Mouse (Mus musculus) megakaryocyte progenitor cell, adult 5-6 weeks (primary cell): ENCODE results near the gene Alg5. TPM values are rescaled to one million over a fixed set of nuclear protein-coding genes. Genes with fewer than 3 reads are reported as not detected.

Experiments used
- ATAC-seq: replicated peaks from 2 replicates; pipeline ENCODE4 v1.8.0; 2016; ENCODE audit warnings: mild to moderate bottlenecking, moderate TSS enrichment, inconsistent platforms; ENCODE audit not compliant: poor library complexity
- total RNA-seq, 2 experiments: library from RNA; stranded (forward) in 1 of 2; stranded (reverse) in 1 of 2; fragments of 157-497, 149-512 nt in 1 of 2; fragments of 200-1000 nt in 1 of 2; gene quantifications; 2 replicates each; pipeline versions ENCODE4 v1.2.3 to v1.2.4; 2015 to 2017

Gene Alg5
- total RNA-seq, 2 experiments from 2014 or later: 42.3 to 67.4 TPM

- ATAC-seq: no peak
Measured at GRCm38 (mm10) chr3:54790601-54791000, 55.3 kb downstream of the Alg5 start.

DNA sequence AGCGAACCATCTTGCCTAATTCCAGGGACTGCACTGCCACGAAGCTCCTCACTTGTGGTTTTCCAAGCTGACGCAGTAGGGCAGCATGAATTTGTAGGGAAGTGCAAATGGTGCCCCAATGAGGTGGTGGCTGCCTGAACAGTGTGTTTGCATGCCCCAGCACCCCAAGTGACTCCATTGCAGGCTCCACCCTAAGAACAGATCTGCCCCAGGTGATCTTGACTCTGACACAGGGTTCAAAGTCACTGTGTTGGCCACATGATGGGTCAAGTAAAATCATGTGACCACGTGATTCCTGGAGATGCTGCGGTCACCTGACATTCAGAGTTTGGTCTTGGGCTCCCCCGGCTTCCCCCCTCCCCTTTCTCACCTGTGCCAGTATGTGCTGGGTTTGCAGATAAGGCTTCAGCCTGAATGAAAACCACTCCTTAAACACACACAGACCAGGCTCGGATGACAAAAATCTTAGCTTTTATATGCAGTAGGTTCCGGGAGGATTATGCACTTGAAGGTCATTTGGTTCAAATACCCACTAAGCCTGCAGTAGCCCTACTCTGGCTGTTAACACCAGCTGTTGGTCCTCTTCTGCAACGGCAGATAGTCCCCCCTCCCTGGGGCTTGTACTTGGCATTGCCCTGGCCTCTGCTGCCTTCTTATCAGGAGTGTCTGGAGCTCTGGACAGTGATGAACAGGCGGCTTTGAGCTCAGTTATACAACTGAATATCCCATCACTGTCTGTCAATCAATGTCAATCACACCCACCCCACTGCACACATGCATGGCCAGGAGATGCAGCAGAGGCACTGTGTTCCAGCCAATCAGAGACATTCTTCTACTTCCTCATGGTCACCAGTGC lies 56.7 kb downstream of the Alg5 start:
- no peak for ATAC-seq

DNA sequence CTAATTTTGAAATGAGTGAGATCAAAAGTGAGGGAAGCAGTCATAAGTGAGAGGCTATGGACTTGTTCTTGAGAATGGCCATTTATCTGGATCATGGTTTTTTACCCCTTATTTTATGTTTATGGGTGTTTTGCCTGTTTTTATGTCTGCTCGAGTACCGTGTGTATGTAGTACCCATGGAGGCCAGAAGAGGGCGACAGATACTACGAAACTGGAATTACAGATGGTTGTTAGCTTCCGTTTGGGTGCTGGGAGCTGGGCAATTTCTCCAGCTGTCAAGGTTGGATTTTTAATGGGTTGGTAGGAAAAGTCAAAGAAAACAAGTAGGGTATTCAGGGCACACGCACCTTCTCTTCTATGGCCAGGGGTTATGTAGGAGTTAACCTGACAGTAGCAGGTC lies 58.4 kb downstream of the Alg5 start:
- no peak for ATAC-seq

- ATAC-seq: no peak
Measured at GRCm38 (mm10) chr3:54795379-54795778, 60.0 kb downstream of the Alg5 start.

DNA sequence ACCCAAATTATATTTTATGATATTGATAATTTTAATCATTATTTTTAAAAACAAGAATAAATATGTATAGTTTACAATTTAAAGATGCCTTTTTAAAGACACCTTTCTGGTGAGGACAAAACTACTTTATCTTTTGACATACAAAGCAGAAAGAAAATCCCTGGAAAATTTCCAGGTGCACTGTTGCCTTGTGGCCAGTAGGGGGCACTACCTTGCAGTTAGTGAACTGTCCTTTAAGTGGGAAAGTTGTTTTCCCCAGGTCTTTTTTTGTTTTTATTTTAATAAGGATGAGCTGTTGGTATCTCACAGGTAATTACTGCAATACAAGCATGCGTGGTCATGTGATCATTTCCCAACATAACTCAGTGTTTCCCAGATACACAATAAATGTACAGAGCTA lies 60.5 kb downstream of the Alg5 start:
- no peak for ATAC-seq

GRCm38 (mm10) chr3:54797211-54797610 lies 61.9 kb downstream of the Alg5 start:
- ATAC-seq: peak; percentile 96

Other genes starting within 250 kb of the Alg5 start
- 92.6 and 93.8 TPM in 2 replicates for gene Supt20, start 42.7 kb upstream of the Alg5 start, total RNA-seq (2015)
- 47.4 and 84.9 TPM in 2 replicates for gene Supt20, start 42.7 kb upstream of the Alg5 start, total RNA-seq (2017)
- gene Gm21958, start 21.2 kb upstream of the Alg5 start, total RNA-seq (2015): not detected in 2 replicates
- gene Gm21958, start 21.2 kb upstream of the Alg5 start, total RNA-seq (2017): not detected in 2 replicates
- gene Exosc8, start 146 bp upstream of the Alg5 start, total RNA-seq (2015): 190 and 219 TPM in 2 replicates
- 254 and 259 TPM in 2 replicates for gene Exosc8, start 146 bp upstream of the Alg5 start, total RNA-seq (2017)
- not detected in 2 replicates for gene Smad9, start 20.0 kb downstream of the Alg5 start, total RNA-seq (2015)
- not detected in 2 replicates for gene Smad9, start 20.0 kb downstream of the Alg5 start, total RNA-seq (2017)
- 39.8 and 44.5 TPM in 2 replicates for gene Rfxap, start 72.3 kb downstream of the Alg5 start, total RNA-seq (2015)
- gene Rfxap, start 72.3 kb downstream of the Alg5 start, total RNA-seq (2017): 50.5 and 51.6 TPM in 2 replicates
- gene Sertm1, start 180.3 kb downstream of the Alg5 start, total RNA-seq (2015): not detected in 2 replicates
- not detected in 2 replicates for gene Sertm1, start 180.3 kb downstream of the Alg5 start, total RNA-seq (2017)